Mouse (Mus musculus): ENCODE data around the gene Surf1. TPM values are rescaled to one million over a fixed set of nuclear protein-coding genes. Genes with fewer than 3 reads are reported as not detected.

The Surf1 gene
- polyA plus RNA-seq, 1 experiment from 2014 or later, result 51.0 TPM

DNA sequence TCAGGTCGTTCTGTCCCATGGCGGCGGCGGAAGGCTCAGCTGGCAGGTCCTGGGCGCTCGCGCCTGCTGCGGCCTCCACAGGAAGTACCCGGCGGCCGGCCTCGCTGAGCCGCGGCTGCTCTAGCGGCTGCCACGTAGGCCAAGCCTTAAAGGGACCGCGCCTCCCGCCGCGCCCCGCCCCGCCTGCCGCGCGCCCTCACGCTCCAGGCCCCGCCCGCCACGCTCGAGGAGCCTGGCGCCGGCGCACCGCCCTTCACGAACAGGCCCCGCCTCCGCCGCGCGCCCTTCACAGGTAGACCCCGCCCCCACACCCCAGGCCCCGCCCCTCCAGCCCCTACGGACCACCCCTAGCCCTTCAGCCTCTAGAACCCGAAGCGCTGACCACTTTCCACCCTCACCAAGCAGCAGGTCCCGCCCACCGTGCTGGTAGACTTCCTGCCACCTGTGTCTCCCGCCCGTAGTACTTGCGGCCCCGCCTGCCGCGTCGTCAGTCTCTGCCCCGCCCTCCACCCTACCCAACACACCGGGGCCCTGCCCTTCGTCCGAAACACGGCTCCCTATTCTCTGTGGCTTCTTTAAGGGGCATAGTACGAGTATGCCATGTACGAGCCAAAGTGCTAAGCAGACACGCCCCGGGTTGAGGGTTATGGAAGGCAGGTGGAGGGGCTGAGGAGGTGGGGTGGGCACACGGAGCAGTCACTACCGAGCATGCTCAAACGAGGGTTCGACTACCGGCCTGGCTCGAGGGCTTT is 17.1 kb upstream of the Surf1 start, which contains the start of the genes Surf4 and Stkld1:
Gene Surf4, minus strand, starts transcription at position 625 of the 752 bp plus-strand sequence.
Gene Stkld1, plus strand, starts transcription at position 744 of the 752 bp plus-strand sequence.
- Histone ChIP-seq H3K27ac (replicated peaks; ENCODE audit: low read depth, low read length) (peak within 1 kb of the TSS; percentile 54), H3K9ac (replicated peaks; ENCODE audit: low read length) (peak within 1 kb of the TSS; percentile 99), H3K36me3 (replicated peaks; ENCODE audit: control insufficient read depth, insufficient read depth, low read depth, low read length) (no peaks in the 10 kb centered on the region; the same call in 1 of the 2 replicates), H3K27me3 (ENCODE audit: control insufficient read depth, insufficient read depth, low read length) (no peaks in the 10 kb centered on the region), H3K4me3 (ENCODE audit: low read depth, low read length) (peak within 1 kb of the TSS; percentile 76), H3K4me2 (ENCODE audit: low read depth, low read length) (peak within 1 kb of the TSS; percentile 72), H3K9me3 (replicated peaks; ENCODE audit: control insufficient read depth, low read length) (no peaks in the 10 kb centered on the region), H3K4me1 (ENCODE audit: control insufficient read depth, insufficient read depth, low read length) (no peaks in the 10 kb centered on the region; the same call in 1 of the 2 replicates)
- WGBS, result under 1% methylated on average over 48 of the region's 70 CpGs
- DNase-seq (ENCODE audit: low spot score), result peak; percentile 97
- peak; percentile 92 for ATAC-seq (replicated peaks; ENCODE audit: insufficient number of reproducible peaks, low FRiP score, low TSS enrichment, low read depth)

DNA sequence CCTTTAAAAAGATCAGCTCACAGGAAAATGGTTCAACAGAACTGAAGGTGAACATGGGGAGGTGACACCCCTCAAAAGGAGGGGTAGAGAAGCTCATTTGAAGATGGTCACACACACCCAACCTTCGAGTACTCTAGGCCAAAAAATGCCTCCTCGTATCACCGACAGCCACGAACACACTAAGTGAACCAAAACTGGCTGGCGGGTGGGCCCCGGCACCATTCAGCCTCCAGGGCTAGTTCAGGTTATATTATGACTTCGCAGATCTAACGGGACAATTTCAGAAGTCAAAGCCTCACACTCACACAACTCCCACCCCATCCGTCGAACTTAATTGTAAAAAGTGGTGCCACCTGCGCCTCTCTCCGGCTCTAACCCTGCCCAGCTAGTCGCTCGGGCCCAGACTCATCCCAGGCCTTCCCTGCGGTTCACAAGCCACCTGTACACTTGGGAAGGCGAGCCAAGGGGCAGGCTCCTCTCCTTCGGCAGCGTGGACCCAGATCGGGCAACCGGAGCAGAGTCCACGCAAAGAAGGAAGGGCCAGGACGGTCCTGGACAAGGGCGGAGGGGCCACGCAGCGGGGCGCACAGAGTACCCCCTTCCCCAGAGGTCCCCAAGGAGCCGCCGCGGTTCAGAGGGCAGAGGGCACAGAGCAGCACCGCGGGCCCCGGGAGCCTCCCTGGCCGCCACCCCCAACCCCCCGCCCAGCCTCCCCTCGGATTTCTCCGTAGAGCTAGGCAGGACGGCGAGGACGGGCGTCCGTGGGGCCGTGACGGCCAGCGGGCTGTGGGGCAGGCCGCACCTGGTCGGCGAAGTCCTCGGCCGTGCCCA is 16.4 kb upstream of the Surf1 start:
- WGBS, result 3% methylated on average over 32 of the region's 49 CpGs
- DNase-seq (ENCODE audit: low spot score), result peak; percentile 12
- H3K36me3 ChIP-seq (replicated peaks; ENCODE audit: control insufficient read depth, insufficient read depth, low read depth, low read length), result no peaks in the 10 kb centered on the region; the same call in 1 of the 2 replicates
- H3K4me3 ChIP-seq (ENCODE audit: low read depth, low read length), result peak overlapping the region; percentile 76
- peak overlapping the region; percentile 54 for H3K27ac ChIP-seq (replicated peaks; ENCODE audit: low read depth, low read length)
- ATAC-seq (replicated peaks; ENCODE audit: insufficient number of reproducible peaks, low FRiP score, low TSS enrichment, low read depth), result no peak; the same call in 1 of the 2 replicates
- H3K27me3 ChIP-seq (ENCODE audit: control insufficient read depth, insufficient read depth, low read length), result no peaks in the 10 kb centered on the region
- H3K9me3 ChIP-seq (replicated peaks; ENCODE audit: control insufficient read depth, low read length), result no peaks in the 10 kb centered on the region
- H3K4me1 ChIP-seq (ENCODE audit: control insufficient read depth, insufficient read depth, low read length), result no peaks in the 10 kb centered on the region; the same call in 1 of the 2 replicates
- H3K4me2 ChIP-seq (ENCODE audit: low read depth, low read length), result peak overlapping the region; percentile 72
- H3K9ac ChIP-seq (replicated peaks; ENCODE audit: low read length), result peak overlapping the region; percentile 99

DNA sequence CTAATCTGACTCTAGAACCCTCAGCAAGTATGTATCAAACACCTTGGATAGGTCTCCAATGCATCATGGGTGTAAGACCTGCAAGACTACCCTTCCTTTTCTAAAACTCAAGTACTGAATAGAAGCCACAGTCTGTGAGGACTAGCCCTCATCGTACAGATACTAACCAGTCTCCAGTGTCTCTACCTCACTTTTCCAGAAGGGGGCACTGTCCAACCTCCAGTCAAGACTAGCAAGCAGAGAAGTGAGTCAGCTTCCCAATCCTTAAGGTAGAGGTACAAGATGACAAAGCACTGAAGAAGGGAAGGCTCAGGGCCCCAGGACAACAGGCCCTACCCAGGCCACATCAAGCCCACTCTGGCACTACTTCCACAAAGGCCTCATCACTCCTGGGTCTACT is 14.1 kb upstream of the Surf1 start:
- H3K36me3 ChIP-seq (replicated peaks; ENCODE audit: control insufficient read depth, insufficient read depth, low read depth, low read length), result peaks cover 3% of the 10 kb centered on the region; the same call in 1 of the 2 replicates
- ATAC-seq (replicated peaks; ENCODE audit: insufficient number of reproducible peaks, low FRiP score, low TSS enrichment, low read depth), result no peak

DNA sequence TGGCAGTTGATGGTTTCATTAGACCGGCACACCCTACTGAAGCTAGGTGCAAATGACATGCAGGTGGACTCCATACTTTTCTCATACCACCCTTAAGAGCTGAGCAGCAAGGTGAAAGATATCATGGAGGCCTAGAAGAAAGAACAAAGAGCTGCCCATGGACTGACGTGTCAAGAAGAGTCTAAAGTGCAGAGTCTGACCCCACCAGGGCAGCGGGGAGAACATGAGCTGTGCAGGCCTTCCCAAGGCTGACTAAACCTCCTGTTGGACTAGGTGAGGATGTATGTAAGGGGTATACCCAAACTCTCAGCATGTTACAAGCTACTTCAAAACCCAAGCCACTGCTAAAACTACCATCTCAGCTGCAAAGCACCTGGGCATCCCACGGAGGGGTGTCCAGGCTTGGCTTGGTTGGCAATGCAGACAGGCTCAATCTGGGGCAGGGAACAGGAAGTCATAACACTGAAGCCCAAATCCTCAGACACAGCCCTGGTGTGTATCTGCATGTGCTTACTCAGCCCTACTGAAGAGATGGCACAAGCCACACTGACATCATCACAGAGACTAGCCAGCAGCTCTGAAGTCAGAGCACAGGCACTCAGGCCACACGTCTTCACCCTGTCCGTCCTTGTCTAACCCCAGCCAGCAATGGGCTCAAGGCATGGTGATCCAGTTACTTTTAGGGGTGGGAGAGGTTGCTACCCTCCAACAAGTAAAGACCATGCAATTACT is 11.6 kb upstream of the Surf1 start:
- Histone ChIP-seq H3K4me2 (ENCODE audit: low read depth, low read length) (no peak overlapping the region), H3K36me3 (replicated peaks; ENCODE audit: control insufficient read depth, insufficient read depth, low read depth, low read length) (peaks cover 11% of the 10 kb centered on the region), H3K9me3 (replicated peaks; ENCODE audit: control insufficient read depth, low read length) (no peaks in the 10 kb centered on the region), H3K27me3 (ENCODE audit: control insufficient read depth, insufficient read depth, low read length) (no peaks in the 10 kb centered on the region), H3K4me1 (ENCODE audit: control insufficient read depth, insufficient read depth, low read length) (no peaks in the 10 kb centered on the region), H3K9ac (replicated peaks; ENCODE audit: low read length) (no peak overlapping the region), H3K4me3 (ENCODE audit: low read depth, low read length) (no peak overlapping the region), H3K27ac (replicated peaks; ENCODE audit: low read depth, low read length) (no peak overlapping the region)
- DNase-seq (ENCODE audit: low spot score), result no peak
- no peak for ATAC-seq (replicated peaks; ENCODE audit: insufficient number of reproducible peaks, low FRiP score, low TSS enrichment, low read depth)
- WGBS, result 89% methylated on average over 6 of the region's 6 CpGs

More for the DNA sequence above, 14.1 kb upstream of the Surf1 start:
- no peaks in the 10 kb centered on the region; the same call in 1 of the 2 replicates for H3K4me1 ChIP-seq (ENCODE audit: control insufficient read depth, insufficient read depth, low read length)
- H3K9ac ChIP-seq (replicated peaks; ENCODE audit: low read length), result no peak overlapping the region
- no peak overlapping the region for H3K4me3 ChIP-seq (ENCODE audit: low read depth, low read length)
- WGBS, result 62% methylated on average over 1 of the region's 1 CpGs
- no peak overlapping the region for H3K27ac ChIP-seq (replicated peaks; ENCODE audit: low read depth, low read length)
- peak; percentile 71 for DNase-seq (ENCODE audit: low spot score)
- no peak overlapping the region for H3K4me2 ChIP-seq (ENCODE audit: low read depth, low read length)
- H3K9me3 ChIP-seq (replicated peaks; ENCODE audit: control insufficient read depth, low read length), result no peaks in the 10 kb centered on the region
- H3K27me3 ChIP-seq (ENCODE audit: control insufficient read depth, insufficient read depth, low read length), result no peaks in the 10 kb centered on the region

DNA sequence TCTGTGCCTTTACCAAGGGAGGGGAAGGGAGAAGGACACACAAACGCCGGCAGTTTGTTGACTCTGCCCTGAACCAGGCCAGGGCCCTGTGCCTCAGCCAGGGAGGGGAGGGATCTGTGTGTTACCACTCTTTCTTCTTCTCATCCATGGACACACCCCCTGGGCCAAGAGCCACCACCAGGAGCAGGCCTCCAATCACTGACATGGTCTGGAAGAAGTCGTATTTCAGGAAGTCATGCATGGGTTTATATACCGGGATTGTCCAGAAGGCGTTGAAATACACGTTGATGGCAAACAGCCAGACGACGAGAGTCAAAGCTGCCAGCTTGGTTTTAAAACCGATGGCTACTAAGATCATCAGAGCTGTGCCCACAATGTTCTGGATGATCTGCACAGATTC is 5.5 kb upstream of the Surf1 start:
- Histone ChIP-seq H3K4me3 (ENCODE audit: low read depth, low read length) (no peak overlapping the region), H3K4me1 (ENCODE audit: control insufficient read depth, insufficient read depth, low read length) (0 out of 2 replicates have a peak, but pooled peaks cover 2% of the 10 kb centered on the region), H3K27ac (replicated peaks; ENCODE audit: low read depth, low read length) (no peak overlapping the region), H3K27me3 (ENCODE audit: control insufficient read depth, insufficient read depth, low read length) (no peaks in the 10 kb centered on the region), H3K9me3 (replicated peaks; ENCODE audit: control insufficient read depth, low read length) (no peaks in the 10 kb centered on the region), H3K4me2 (ENCODE audit: low read depth, low read length) (no peak overlapping the region), H3K36me3 (replicated peaks; ENCODE audit: control insufficient read depth, insufficient read depth, low read depth, low read length) (peaks cover 21% of the 10 kb centered on the region), H3K9ac (replicated peaks; ENCODE audit: low read length) (no peak overlapping the region)
- no peak for DNase-seq (ENCODE audit: low spot score)
- 83% methylated on average over 9 of the region's 9 CpGs for WGBS
- ATAC-seq (replicated peaks; ENCODE audit: insufficient number of reproducible peaks, low FRiP score, low TSS enrichment, low read depth), result no peak

DNA sequence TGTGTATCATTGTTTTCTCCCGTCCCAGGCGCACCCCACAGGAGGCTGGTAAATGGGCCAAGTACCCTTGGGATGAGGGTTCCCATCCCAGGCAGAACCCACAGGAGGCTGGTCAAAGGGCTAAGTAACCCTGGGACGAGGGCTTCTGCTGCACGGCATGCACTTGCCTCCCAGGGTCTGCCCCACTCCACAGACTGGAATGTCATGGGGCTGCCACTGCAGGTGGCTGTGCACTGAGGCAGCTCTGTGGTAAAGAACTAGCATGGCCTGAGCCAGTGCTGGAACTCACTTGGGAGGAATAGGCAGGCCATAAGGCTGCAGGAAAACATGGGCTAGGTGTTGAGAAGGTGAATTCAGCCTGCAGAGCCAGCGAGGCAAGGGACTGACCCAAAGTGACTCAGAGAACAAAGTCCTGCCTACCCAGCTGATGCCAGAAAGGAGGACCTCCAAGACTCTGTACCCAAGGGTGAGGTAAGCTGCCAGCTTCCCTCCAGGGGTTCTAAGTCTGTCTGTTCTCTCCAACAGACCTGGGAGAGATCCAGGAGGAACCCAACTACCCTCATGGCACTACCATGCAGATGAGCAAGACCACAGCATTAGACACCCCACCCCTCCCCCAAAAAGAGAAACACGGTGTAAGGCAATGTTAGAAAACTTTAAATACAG is 4.0 kb upstream of the Surf1 start:
- Histone ChIP-seq H3K9me3 (replicated peaks; ENCODE audit: control insufficient read depth, low read length) (no peaks in the 10 kb centered on the region), H3K36me3 (replicated peaks; ENCODE audit: control insufficient read depth, insufficient read depth, low read depth, low read length) (peaks cover 18% of the 10 kb centered on the region), H3K4me1 (ENCODE audit: control insufficient read depth, insufficient read depth, low read length) (0 out of 2 replicates have a peak, but pooled peaks cover 2% of the 10 kb centered on the region), H3K4me2 (ENCODE audit: low read depth, low read length) (no peak overlapping the region), H3K4me3 (ENCODE audit: low read depth, low read length) (no peak overlapping the region), H3K27ac (replicated peaks; ENCODE audit: low read depth, low read length) (no peak overlapping the region), H3K27me3 (ENCODE audit: control insufficient read depth, insufficient read depth, low read length) (no peaks in the 10 kb centered on the region), H3K9ac (replicated peaks; ENCODE audit: low read length) (no peak overlapping the region)
- DNase-seq (ENCODE audit: low spot score) (no peak), ATAC-seq (replicated peaks; ENCODE audit: insufficient number of reproducible peaks, low FRiP score, low TSS enrichment, low read depth) (no peak)
- WGBS, result 90% methylated on average over 6 of the region's 6 CpGs

DNA sequence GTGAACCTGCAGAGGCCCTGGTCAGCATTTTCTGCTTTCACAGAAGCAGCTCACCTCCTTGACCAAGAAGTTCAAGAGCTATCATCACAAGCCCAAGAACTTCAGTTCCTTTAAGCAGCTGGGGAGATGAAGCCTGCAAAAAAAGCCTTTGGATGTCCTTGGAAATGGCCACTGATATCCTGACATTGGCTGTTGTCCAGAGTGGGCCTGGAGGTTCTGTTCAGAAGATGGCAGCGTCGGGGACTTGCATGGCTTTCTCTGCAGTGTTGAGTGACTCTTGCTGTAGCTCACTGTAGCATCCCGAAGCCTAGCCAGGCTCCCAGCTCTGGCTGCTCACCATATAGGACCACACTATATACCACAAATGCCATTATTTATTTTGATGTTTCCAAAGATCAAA is 3.4 kb upstream of the Surf1 start:
- H3K9ac ChIP-seq (replicated peaks; ENCODE audit: low read length), result no peak overlapping the region
- no peak for DNase-seq (ENCODE audit: low spot score)
- no peak overlapping the region for H3K27ac ChIP-seq (replicated peaks; ENCODE audit: low read depth, low read length)
- no peak overlapping the region for H3K4me3 ChIP-seq (ENCODE audit: low read depth, low read length)
- H3K36me3 ChIP-seq (replicated peaks; ENCODE audit: control insufficient read depth, insufficient read depth, low read depth, low read length), result peaks cover 17% of the 10 kb centered on the region
- ATAC-seq (replicated peaks; ENCODE audit: insufficient number of reproducible peaks, low FRiP score, low TSS enrichment, low read depth), result no peak
- H3K9me3 ChIP-seq (replicated peaks; ENCODE audit: control insufficient read depth, low read length), result no peaks in the 10 kb centered on the region
- WGBS, result 95% methylated on average over 3 of the region's 3 CpGs
- 0 out of 2 replicates have a peak, but pooled peaks cover 2% of the 10 kb centered on the region for H3K4me1 ChIP-seq (ENCODE audit: control insufficient read depth, insufficient read depth, low read length)
- H3K4me2 ChIP-seq (ENCODE audit: low read depth, low read length), result no peak overlapping the region
- no peaks in the 10 kb centered on the region for H3K27me3 ChIP-seq (ENCODE audit: control insufficient read depth, insufficient read depth, low read length)
